Mouse (Mus musculus) stomach, embryonic 15.5 days (tissue): Measurements from ENCODE around the gene Pcdh11x. TPM values are rescaled to one million over a fixed set of nuclear protein-coding genes. Genes with fewer than 3 reads are reported as not detected.
"Not testable (repeated sequence)": the region's sequence is repeated elsewhere in the genome, so short reads cannot be mapped to it uniquely, and the experiment has no call there.

Experiments
- ATAC-seq: fragments of 200-750 bp; cut with Nextera tagmentation; 2 replicates; pipeline ENCODE4 v1.8.0; 2017; ENCODE audit warnings: low read depth, moderate number of reproducible peaks, moderate TSS enrichment; ENCODE audit not compliant: insufficient read depth, low FRiP score
- H3K27ac ChIP-seq: fragments of 300-500 bp; sonication (generic); 2 replicates; pipeline ENCODE4 v1.5.1; 2015; ENCODE audit warnings: mild to moderate bottlenecking, inconsistent platforms
- H3K27me3 ChIP-seq: fragments of 300-500 bp; sonication (generic); replicated peaks from 2 replicates; pipeline ENCODE4 v1.6.1; 2015; ENCODE audit warnings: inconsistent platforms
- H3K36me3 ChIP-seq: fragments of 300-500 bp; sonication (generic); 2 replicates; pipeline ENCODE4 v1.6.1; 2015; ENCODE audit warnings: inconsistent platforms
- H3K4me1 ChIP-seq: fragments of 300-500 bp; sonication (generic); 2 replicates; pipeline ENCODE4 v1.6.1; 2015; ENCODE audit warnings: inconsistent platforms
- H3K4me2 ChIP-seq: fragments of 300-500 bp; sonication (generic); 2 replicates; pipeline ENCODE4 v1.6.1; 2015; ENCODE audit warnings: mild to moderate bottlenecking, inconsistent platforms
- H3K4me3 ChIP-seq: fragments of 300-500 bp; sonication (generic); replicated peaks from 2 replicates; pipeline ENCODE4 v1.5.1; 2015; ENCODE audit warnings: inconsistent platforms
- H3K9ac ChIP-seq: fragments of 300-500 bp; sonication (generic); 2 replicates; pipeline ENCODE4 v1.6.1; 2015; ENCODE audit warnings: inconsistent platforms
- H3K9me3 ChIP-seq: fragments of 300-500 bp; sonication (generic); 2 replicates; pipeline ENCODE4 v1.6.1; 2016; ENCODE audit warnings: inconsistent platforms
- WGBS: fragments of 180-500 bp; shearing (Covaris S2); methylation state at CpG from one replicate; pipeline ENCODE4 v1.1.7; 2015; 5-methylcytosine and 5-hydroxymethylcytosine counted together
- polyA plus RNA-seq: library from polyadenylated mRNA; unstranded; fragments of >200 nt; fragmentation: Nextera tagmentation; extraction: Ambion mirVana; gene quantifications from 2 replicates; pipeline ENCODE4 v1.2.1, GENCODE M21; 2015

Pcdh11x gene
- polyA plus RNA-seq, 1 experiment from 2014 or later: 5.6 TPM

- WGBS: 71% methylated on average over 3 of the region's 3 CpGs
- Histone ChIP-seq H3K4me2 (no peak overlapping the region), H3K36me3 (no peaks in the 10 kb centered on the region), H3K4me1 (no peaks in the 10 kb centered on the region), H3K27ac (no peak overlapping the region), H3K27me3 (no peaks in the 10 kb centered on the region), H3K9ac (no peak overlapping the region), H3K4me3 (no peak overlapping the region), H3K9me3 (no peaks in the 10 kb centered on the region)
- no peak for ATAC-seq
Measured at GRCm38 (mm10) chrX:120524986-120525385, 234.9 kb downstream of the Pcdh11x start.

- Histone ChIP-seq H3K36me3 (no peaks in the 10 kb centered on the region), H3K4me3 (no peak overlapping the region), H3K9ac (no peak overlapping the region), H3K27me3 (no peaks in the 10 kb centered on the region), H3K27ac (no peak overlapping the region), H3K9me3 (no peaks in the 10 kb centered on the region), H3K4me1 (no peaks in the 10 kb centered on the region), H3K4me2 (no peak overlapping the region)
- 90% methylated on average over 1 of the region's 1 CpGs for WGBS
- ATAC-seq: no peak
Measured at GRCm38 (mm10) chrX:120599309-120599708, 309.2 kb downstream of the Pcdh11x start.

GRCm38 (mm10) chrX:120618460-120618859 lies 328.4 kb downstream of the Pcdh11x start:
- no peaks in the 10 kb centered on the region for H3K27me3 ChIP-seq
- 54% methylated on average over 4 of the region's 4 CpGs for WGBS
- no peak overlapping the region for H3K4me3 ChIP-seq
- H3K4me2 ChIP-seq: no peak overlapping the region
- ATAC-seq: no peak
- H3K9ac ChIP-seq: no peak overlapping the region
- H3K9me3 ChIP-seq: no peaks in the 10 kb centered on the region
- no peaks in the 10 kb centered on the region for H3K4me1 ChIP-seq
- H3K27ac ChIP-seq: no peak overlapping the region
- H3K36me3 ChIP-seq: no peaks in the 10 kb centered on the region

GRCm38 (mm10) chrX:120670236-120670635 lies 380.2 kb downstream of the Pcdh11x start:
- ATAC-seq: not testable (repeated sequence)
- WGBS: 83% methylated on average over 1 of the region's 1 CpGs

GRCm38 (mm10) chrX:120734144-120734543 lies 444.1 kb downstream of the Pcdh11x start:
- ATAC-seq: no peak
- H3K4me2 ChIP-seq: no peak overlapping the region

More at GRCm38 (mm10) chrX:120670236-120670635, 380.2 kb downstream of the Pcdh11x start:
- H3K9ac ChIP-seq, H3K36me3 ChIP-seq, H3K4me1 ChIP-seq, H3K4me2 ChIP-seq, H3K27ac ChIP-seq, H3K9me3 ChIP-seq, H3K4me3 ChIP-seq, H3K27me3 ChIP-seq: not testable (repeated sequence)

GRCm38 (mm10) chrX:120735792-120736191 lies 445.7 kb downstream of the Pcdh11x start:
- H3K4me3 ChIP-seq: no peak overlapping the region
- no peak overlapping the region for H3K27ac ChIP-seq
- H3K9me3 ChIP-seq: no peaks in the 10 kb centered on the region
- no peak overlapping the region for H3K4me2 ChIP-seq
- no peaks in the 10 kb centered on the region for H3K4me1 ChIP-seq
- no peak overlapping the region for H3K9ac ChIP-seq
- H3K27me3 ChIP-seq: no peaks in the 10 kb centered on the region
- H3K36me3 ChIP-seq: no peaks in the 10 kb centered on the region
- 32% methylated on average over 1 of the region's 1 CpGs for WGBS
- no peak for ATAC-seq

More at GRCm38 (mm10) chrX:120734144-120734543, 444.1 kb downstream of the Pcdh11x start:
- H3K27me3 ChIP-seq: no peaks in the 10 kb centered on the region
- H3K9ac ChIP-seq: no peak overlapping the region
- H3K4me1 ChIP-seq: no peaks in the 10 kb centered on the region
- no peaks in the 10 kb centered on the region for H3K9me3 ChIP-seq
- no peak overlapping the region for H3K27ac ChIP-seq
- H3K36me3 ChIP-seq: no peaks in the 10 kb centered on the region
- no peak overlapping the region for H3K4me3 ChIP-seq

GRCm38 (mm10) chrX:120944556-120944955 lies 654.5 kb downstream of the Pcdh11x start:
- H3K27ac ChIP-seq: no peak overlapping the region
- no peaks in the 10 kb centered on the region for H3K36me3 ChIP-seq
- no peaks in the 10 kb centered on the region for H3K4me1 ChIP-seq
- no peak overlapping the region for H3K9ac ChIP-seq
- no peak overlapping the region for H3K4me2 ChIP-seq
- H3K27me3 ChIP-seq: no peaks in the 10 kb centered on the region
- no peak for ATAC-seq
- H3K9me3 ChIP-seq: no peaks in the 10 kb centered on the region
- 90% methylated on average over 3 of the region's 3 CpGs for WGBS
- H3K4me3 ChIP-seq: no peak overlapping the region

Other genes with a start within 250 kb of the Pcdh11x start
- not detected in 2 replicates for gene H2afb3, start 22.8 kb downstream of the Pcdh11x start, polyA plus RNA-seq